Mouse (Mus musculus): ENCODE data around the gene Erich2.

The Erich2 gene

GRCm38 (mm10) chr2:70562611-70562980 is 54.0 kb downstream of the Erich2 start:
- no peak for DNase-seq (ENCODE audit: low spot score in 2 of 2)

- no peak for DNase-seq (ENCODE audit: low spot score in 2 of 2)
These were observed 54.5 kb downstream of the Erich2 start for GRCm38 (mm10) chr2:70562981-70563671.

GRCm38 (mm10) chr2:70563721-70564645 is 55.4 kb downstream of the Erich2 start:
- no peak for DNase-seq (ENCODE audit: low spot score in 2 of 2)

GRCm38 (mm10) chr2:70564646-70565315 is 56.2 kb downstream of the Erich2 start:
- no peak for DNase-seq (ENCODE audit: low spot score in 2 of 2)

GRCm38 (mm10) chr2:70565651-70566602 is 57.3 kb downstream of the Erich2 start:
- DNase-seq (ENCODE audit: low spot score in 2 of 2), result no peak

- no peak for DNase-seq (ENCODE audit: low spot score in 2 of 2)
These were observed 58.0 kb downstream of the Erich2 start for GRCm38 (mm10) chr2:70566603-70566981.

- peak in 1 of 2 experiments; percentile 53 for DNase-seq (ENCODE audit: low spot score in 2 of 2)
These were observed 58.6 kb downstream of the Erich2 start for GRCm38 (mm10) chr2:70567071-70567681.

- DNase-seq (ENCODE audit: low spot score in 2 of 2), result no peak
These were observed 59.1 kb downstream of the Erich2 start for GRCm38 (mm10) chr2:70567682-70568077.

- DNase-seq (ENCODE audit: low spot score in 2 of 2), result no peak
These were observed 59.8 kb downstream of the Erich2 start for GRCm38 (mm10) chr2:70568198-70568941.

- no peak for DNase-seq (ENCODE audit: low spot score in 2 of 2)
These were observed 63.1 kb downstream of the Erich2 start for GRCm38 (mm10) chr2:70571698-70572097.

- DNase-seq (ENCODE audit: low spot score in 2 of 2), result no peak
These were observed 63.6 kb downstream of the Erich2 start for GRCm38 (mm10) chr2:70572251-70572650.

GRCm38 (mm10) chr2:70573544-70574210 is 65.1 kb downstream of the Erich2 start:
- no peak for DNase-seq (ENCODE audit: low spot score in 2 of 2)

GRCm38 (mm10) chr2:70588200-70588599 is 79.6 kb downstream of the Erich2 start:
- no peak for DNase-seq (ENCODE audit: low spot score in 2 of 2)
